In genomic region chr3:89830815-89831591, GRCm38 (mm10) we compare ENCODE assay signal across 10 mouse cellular contexts. TPM values are rescaled to one million over a fixed set of nuclear protein-coding genes. Genes with fewer than 3 reads are reported as not detected.
A peak's percentile ranks its signal among the peaks of the same experiment; 100 is the strongest.
DNase-seq lines count a peak whose midpoint lies in the region; ATAC-seq and TF ChIP-seq lines count a peak whose summit lies in the region.
"Had no signal": no experiment of that assay in that cellular context is flagged by ENCODE, and none has a peak within 500 bp of the region (broad histone marks: within the 10 kb centered on the region; RNA-seq: fewer than 3 reads in every experiment).

She (plus strand) TSS chr3:89831370.

- H3K36me3 ChIP-seq in liver, embryonic 16.5 days (ENCODE audit: control insufficient read depth, insufficient read depth): no peaks in the 10 kb centered on the region

- 2% methylated on average over 81 of the region's 96 CpGs for WGBS in liver, embryonic 16.5 days (ENCODE audit: insufficient replicate concordance)

- peak within 1 kb of the TSS; percentile 9; the same call in 1 of the 2 replicates for H3K9ac ChIP-seq in liver, embryonic 16.5 days (ENCODE audit: low read depth, low read length)

- intact Hi-C loops in left cerebral cortex, adult 2 months (cut with DNase I): no loop called here
- intact Hi-C loops in left cerebral cortex, postnatal 36 days (cut with DNase I): no loop called here
- intact Hi-C loops in gastrocnemius, postnatal 14 days (cut with DNase I; ENCODE audit: low total_unique reads): no loop called here

- H3K27ac ChIP-seq in left cerebral cortex, adult 2 months: peak within 1 kb of the TSS; percentile 32; the same call in 1 of the 2 replicates
- no peak within 1 kb of the TSS for H3K27ac ChIP-seq in liver, embryonic 16.5 days (ENCODE audit: low read length)

- H3K9me3 ChIP-seq in liver, embryonic 16.5 days (replicated peaks; ENCODE audit: control insufficient read depth, low read length): no peaks in the 10 kb centered on the region

- H3K4me3 ChIP-seq in left cerebral cortex, adult 2 months: peak within 1 kb of the TSS; percentile 38
- peak within 1 kb of the TSS; percentile 43 for H3K4me3 ChIP-seq in liver, embryonic 16.5 days (ENCODE audit: low read depth, low read length)

- no peak for DNase-seq in left cerebral cortex, adult 2 months (ENCODE audit: extremely low spot score in 1 of 2, low spot score in 2 of 2)
- DNase-seq in left cerebral cortex, postnatal 36 days (ENCODE audit: low spot score in 2 of 2): no peak
- peak; percentile 27 for DNase-seq in gastrocnemius, postnatal 14 days
- peak; percentile 46 for DNase-seq in induced T-regulatory cell, adult 2 months (ENCODE audit: low read depth)
- peak; percentile 35 for DNase-seq in retina, postnatal 1 day
- no peak for DNase-seq in thymus, adult 18-20 months
- no peak for DNase-seq in left cerebral cortex, adult 18-20 months (ENCODE audit: low spot score in 2 of 2)

- no peak for ATAC-seq in liver, embryonic 16.5 days (ENCODE audit: low read depth)

- peaks cover 59% of the 10 kb centered on the region for H3K27me3 ChIP-seq in liver, embryonic 16.5 days (ENCODE audit: control insufficient read depth, insufficient read depth, low read depth, low read length)
- H3K27me3 ChIP-seq: CH12.LX had no signal

- peaks cover 3% of the 10 kb centered on the region for H3K4me1 ChIP-seq in liver, embryonic 16.5 days (ENCODE audit: control insufficient read depth, low read depth, low read length)

- H3K4me2 ChIP-seq in liver, embryonic 16.5 days (ENCODE audit: low read depth, low read length): peak within 1 kb of the TSS; percentile 41

- TF ChIP-seq CTCF in left cerebral cortex, adult 2 months (IDR thresholded peaks at IDR 0.05): no peak

RNA-seq across cellular contexts. Expression of gene She, which starts in this region (rescaled TPM):
- total RNA-seq in left cerebral cortex, adult 2 months (2021): 1 to 10 TPM; 3.1 to 3.7 TPM
- 1 to 10 TPM; 2.9 to 4.0 TPM for total RNA-seq in left cerebral cortex, postnatal 36 days (2021)
- 1 to 10 TPM; 7.9 to 8.0 TPM for total RNA-seq in gastrocnemius, postnatal 14 days (2021)
- 0.90 and 1.1 TPM in 2 replicates for polyA plus RNA-seq in liver, embryonic 16.5 days (2015; fragmentation: Nextera tagmentation; extraction: Ambion mirVana)
- 1 to 10 TPM; 3.0 to 3.8 TPM for total RNA-seq in left cerebral cortex, adult 18-20 months (2021)
- total RNA-seq: CH12.LX; hematopoietic stem cell, adult 5-6 weeks had no signal

Comparison
In these comparisons a context has a peak if more than half of its experiments do, and no peak if none do; other contexts are left out.
1. DNase-seq: peak in gastrocnemius, postnatal 14 days (single experiment), induced T-regulatory cell, adult 2 months (single experiment) and retina, postnatal 1 day (single experiment); none in left cerebral cortex, adult 2 months (0 of 2), left cerebral cortex, postnatal 36 days (0 of 2), thymus, adult 18-20 months (0 of 2) and left cerebral cortex, adult 18-20 months (0 of 2).